Mouse (Mus musculus): ENCODE results near the gene Dlgap4. TPM values are rescaled to one million over a fixed set of nuclear protein-coding genes. Genes with fewer than 3 reads are reported as not detected.

Gene Dlgap4
- total RNA-seq, 2 experiments from 2014 or later, result 199 to 207 TPM

- no peak for DNase-seq (ENCODE audit: low spot score in 2 of 2)
These were observed 3.0 kb downstream of the Dlgap4 start for GRCm38 (mm10) chr2:156616513-156616912.

- DNase-seq (ENCODE audit: low spot score in 2 of 2), result peak; percentile 82 to 86
These were observed 4.0 kb downstream of the Dlgap4 start for GRCm38 (mm10) chr2:156617536-156617935.

GRCm38 (mm10) chr2:156620874-156621273 is 7.4 kb downstream of the Dlgap4 start:
- no peak for DNase-seq (ENCODE audit: low spot score in 2 of 2)

GRCm38 (mm10) chr2:156621449-156621848 is 7.9 kb downstream of the Dlgap4 start:
- no peak for DNase-seq (ENCODE audit: low spot score in 2 of 2)

- no peak for DNase-seq (ENCODE audit: low spot score in 2 of 2)
These were observed 8.7 kb downstream of the Dlgap4 start for GRCm38 (mm10) chr2:156622192-156622591.

- no peak for DNase-seq (ENCODE audit: low spot score in 2 of 2)
These were observed 9.7 kb downstream of the Dlgap4 start for GRCm38 (mm10) chr2:156623246-156623645.

GRCm38 (mm10) chr2:156625307-156625706 is 11.8 kb downstream of the Dlgap4 start:
- no peak for DNase-seq (ENCODE audit: low spot score in 2 of 2)

GRCm38 (mm10) chr2:156626119-156626518 is 12.6 kb downstream of the Dlgap4 start:
- peak in 1 of 2 experiments; percentile 57 for DNase-seq (ENCODE audit: low spot score in 2 of 2)

GRCm38 (mm10) chr2:156626544-156626943 is 13.0 kb downstream of the Dlgap4 start:
- no peak for DNase-seq (ENCODE audit: low spot score in 2 of 2)

- DNase-seq (ENCODE audit: low spot score in 2 of 2), result no peak
These were observed 14.4 kb downstream of the Dlgap4 start for GRCm38 (mm10) chr2:156627917-156628316.

GRCm38 (mm10) chr2:156630288-156630687 is 16.8 kb downstream of the Dlgap4 start:
- DNase-seq (ENCODE audit: low spot score in 2 of 2), result no peak

GRCm38 (mm10) chr2:156632721-156633120 is 19.2 kb downstream of the Dlgap4 start:
- no peak for DNase-seq (ENCODE audit: low spot score in 2 of 2)

- DNase-seq (ENCODE audit: low spot score in 2 of 2), result no peak
These were observed 21.6 kb downstream of the Dlgap4 start for GRCm38 (mm10) chr2:156635091-156635490.

GRCm38 (mm10) chr2:156641141-156641540 is 27.6 kb downstream of the Dlgap4 start:
- no peak for DNase-seq (ENCODE audit: low spot score in 2 of 2)

GRCm38 (mm10) chr2:156642931-156643330 is 29.4 kb downstream of the Dlgap4 start:
- no peak for DNase-seq (ENCODE audit: low spot score in 2 of 2)

GRCm38 (mm10) chr2:156643406-156643805 is 29.9 kb downstream of the Dlgap4 start:
- DNase-seq (ENCODE audit: low spot score in 2 of 2), result no peak

- no peak for DNase-seq (ENCODE audit: low spot score in 2 of 2)
These were observed 31.6 kb downstream of the Dlgap4 start for GRCm38 (mm10) chr2:156645145-156645544.

GRCm38 (mm10) chr2:156646877-156647276 is 33.4 kb downstream of the Dlgap4 start:
- DNase-seq (ENCODE audit: low spot score in 2 of 2), result no peak

- DNase-seq (ENCODE audit: low spot score in 2 of 2), result peak in 1 of 2 experiments; percentile 39
These were observed 34.5 kb downstream of the Dlgap4 start for GRCm38 (mm10) chr2:156648042-156648441.

GRCm38 (mm10) chr2:156649450-156649849 is 35.9 kb downstream of the Dlgap4 start:
- DNase-seq (ENCODE audit: low spot score in 2 of 2), result no peak

GRCm38 (mm10) chr2:156651019-156651418 is 37.5 kb downstream of the Dlgap4 start:
- no peak for DNase-seq (ENCODE audit: low spot score in 2 of 2)

GRCm38 (mm10) chr2:156652841-156653240 is 39.3 kb downstream of the Dlgap4 start:
- DNase-seq (ENCODE audit: low spot score in 2 of 2), result no peak

- DNase-seq (ENCODE audit: low spot score in 2 of 2), result peak in 1 of 2 experiments; percentile 57
These were observed 40.6 kb downstream of the Dlgap4 start for GRCm38 (mm10) chr2:156654148-156654547.

GRCm38 (mm10) chr2:156655626-156656025 is 42.1 kb downstream of the Dlgap4 start:
- DNase-seq (ENCODE audit: low spot score in 2 of 2), result no peak
